Comparison of ENCODE assay signal across 10 mouse cellular contexts in genomic region chr10:21686060-21686459, GRCm38 (mm10).
DNase-seq lines count a peak whose midpoint lies in the region; ATAC-seq and TF ChIP-seq lines count a peak whose summit lies in the region.
"Had no signal": no experiment of that assay in that cellular context is flagged by ENCODE, and none has a peak within 500 bp of the region (broad histone marks: within the 10 kb centered on the region; RNA-seq: fewer than 3 reads in every experiment).

No protein-coding gene starts in this region.

- H3K36me3 ChIP-seq in thymus, adult 2 months (ENCODE audit: control insufficient read depth, insufficient read depth, low read length): no peaks in the 10 kb centered on the region
- no peaks in the 10 kb centered on the region for H3K36me3 ChIP-seq in heart, postnatal 0 days (replicated peaks; ENCODE audit: control insufficient read depth, insufficient read depth, low read length)
- no peaks in the 10 kb centered on the region for H3K36me3 ChIP-seq in hindbrain, embryonic 12.5 days
- H3K36me3 ChIP-seq: hindbrain, embryonic 15.5 days; midbrain, embryonic 10.5 days had no signal

- H3K4me1 ChIP-seq in thymus, adult 2 months (replicated peaks; ENCODE audit: control insufficient read depth, insufficient read depth, low read length): 0 out of 2 replicates have a peak, but pooled peaks cover 4% of the 10 kb centered on the region
- peaks cover 18% of the 10 kb centered on the region for H3K4me1 ChIP-seq in heart, postnatal 0 days (ENCODE audit: control insufficient read depth, insufficient read depth)
- peaks cover 11% of the 10 kb centered on the region for H3K4me1 ChIP-seq in hindbrain, embryonic 12.5 days

- H3K4me2 ChIP-seq in heart, postnatal 0 days (ENCODE audit: low read depth, low read length): no peak overlapping the region
- no peak overlapping the region for H3K4me2 ChIP-seq in hindbrain, embryonic 12.5 days (replicated peaks)
- H3K4me2 ChIP-seq: hindbrain, embryonic 15.5 days had no signal

- no peak overlapping the region for H3K9ac ChIP-seq in heart, postnatal 0 days (replicated peaks; ENCODE audit: low read depth, low read length)
- no peak overlapping the region for H3K9ac ChIP-seq in hindbrain, embryonic 12.5 days
- H3K9ac ChIP-seq: hindbrain, embryonic 15.5 days had no signal

- no peak for TF ChIP-seq EP300 in heart, postnatal 0 days (IDR thresholded peaks at IDR 0.05; ENCODE audit: low read depth)

- ATAC-seq in heart, postnatal 0 days (ENCODE audit: insufficient read depth, low read depth): peak; percentile 78
- no peak for ATAC-seq in hindbrain, embryonic 12.5 days (ENCODE audit: low FRiP score)

- no peak overlapping the region for H3K27ac ChIP-seq in thymus, adult 2 months (ENCODE audit: control insufficient read depth, insufficient read depth, low read length)
- peak overlapping the region; percentile 77; the same call in 1 of the 2 replicates for H3K27ac ChIP-seq in heart, postnatal 0 days (ENCODE audit: low read depth)
- H3K27ac ChIP-seq in hindbrain, embryonic 12.5 days: no peak overlapping the region
- H3K27ac ChIP-seq: hindbrain, embryonic 15.5 days; midbrain, embryonic 10.5 days had no signal

- no peak for TF ChIP-seq POLR2A in thymus, adult 2 months (IDR thresholded peaks at IDR 0.05; ENCODE audit: control insufficient read depth, extremely low read depth, insufficient read depth, low read length, poor library complexity)

- H3K9me3 ChIP-seq in heart, postnatal 0 days (replicated peaks; ENCODE audit: control insufficient read depth, low read length): no peaks in the 10 kb centered on the region
- no peaks in the 10 kb centered on the region for H3K9me3 ChIP-seq in hindbrain, embryonic 12.5 days (replicated peaks)
- H3K9me3 ChIP-seq: hindbrain, embryonic 15.5 days; midbrain, embryonic 10.5 days had no signal

- H3K4me3 ChIP-seq in thymus, adult 2 months (ENCODE audit: control insufficient read depth, insufficient read depth, low read length): no peak overlapping the region
- H3K4me3 ChIP-seq in heart, postnatal 0 days (ENCODE audit: low read depth, low read length): no peak overlapping the region
- no peak overlapping the region for H3K4me3 ChIP-seq in hindbrain, embryonic 12.5 days
- H3K4me3 ChIP-seq: hindbrain, embryonic 15.5 days; midbrain, embryonic 10.5 days had no signal

- peak; percentile 18 for DNase-seq in thymus, adult 2 months
- DNase-seq in thymus, adult 18-20 months: no peak
- no peak for DNase-seq in heart, postnatal 0 days (ENCODE audit: low spot score)
- DNase-seq in liver: peak; percentile 48
- DNase-seq in thymus, postnatal 4 days: peak; percentile 36
- DNase-seq in frontal cortex, postnatal 25 days (ENCODE audit: low spot score in 2 of 2): no peak
- no peak for DNase-seq in frontal cortex, postnatal 14 days (ENCODE audit: low spot score in 2 of 2)

- TF ChIP-seq CTCF in thymus, adult 2 months (IDR thresholded peaks at IDR 0.05; ENCODE audit: borderline replicate concordance, control insufficient read depth, extremely low read depth, insufficient read depth, low read length, poor library complexity): no peak
- TF ChIP-seq CTCF in heart, postnatal 0 days (IDR thresholded peaks at IDR 0.05; ENCODE audit: low read depth): no peak

- 66% methylated on average over 9 of the region's 9 CpGs for WGBS in thymus, adult 2 months
- 27% methylated on average over 9 of the region's 9 CpGs for WGBS in heart, postnatal 0 days
- WGBS in hindbrain, embryonic 12.5 days: 70% methylated on average over 9 of the region's 9 CpGs

- H3K27me3 ChIP-seq in thymus, adult 2 months (ENCODE audit: control insufficient read depth, insufficient read depth, low read length): no peaks in the 10 kb centered on the region
- no peaks in the 10 kb centered on the region for H3K27me3 ChIP-seq in heart, postnatal 0 days (ENCODE audit: control insufficient read depth, insufficient read depth, low read length)
- H3K27me3 ChIP-seq in hindbrain, embryonic 12.5 days: no peaks in the 10 kb centered on the region
- H3K27me3 ChIP-seq: hindbrain, embryonic 15.5 days had no signal

Comparison
In these comparisons a context has a peak if more than half of its experiments do, and no peak if none do; other contexts are left out.
1. DNase-seq: peak in thymus, adult 2 months (single experiment), liver (single experiment) and thymus, postnatal 4 days (single experiment); none in thymus, adult 18-20 months (0 of 2), heart, postnatal 0 days (single experiment), frontal cortex, postnatal 25 days (0 of 2) and frontal cortex, postnatal 14 days (0 of 2).